Mouse (Mus musculus): ENCODE measurements at regions not wholly inside any gene's neighbourhood (a gene's known extent, or its start where the extent isn't known, plus 50 kb on each side); places are given as distances from the start of the nearest gene placed in this dataset.
"Not testable (repeated sequence)": the region's sequence is repeated elsewhere in the genome, so short reads cannot be mapped to it uniquely, and the experiment has no call there.

GRCm38 (mm10) chr5:3247333-3247732 lies 94.0 kb upstream of the Cdk6 start:
- DNase-seq (ENCODE audit: low spot score): no peak

GRCm38 (mm10) chr5:3250273-3250672 lies 91.0 kb upstream of the Cdk6 start:
- no peak for DNase-seq (ENCODE audit: low spot score)

- no peak for DNase-seq (ENCODE audit: low spot score)
These were observed 81.0 kb upstream of the Cdk6 start for GRCm38 (mm10) chr5:3260289-3260688.

- not testable (repeated sequence) for DNase-seq (ENCODE audit: low spot score)
These were observed 76.1 kb upstream of the Cdk6 start for GRCm38 (mm10) chr5:3264988-3265738.

- DNase-seq (ENCODE audit: low spot score): no peak
These were observed 74.3 kb upstream of the Cdk6 start for GRCm38 (mm10) chr5:3267021-3267420.

GRCm38 (mm10) chr5:3269760-3270159 lies 71.5 kb upstream of the Cdk6 start:
- DNase-seq (ENCODE audit: low spot score): no peak

- DNase-seq (ENCODE audit: low spot score): not testable (repeated sequence)
These were observed 68.1 kb upstream of the Cdk6 start for GRCm38 (mm10) chr5:3273140-3273539.

- not testable (repeated sequence) for DNase-seq (ENCODE audit: low spot score)
These were observed 64.0 kb upstream of the Cdk6 start for GRCm38 (mm10) chr5:3277241-3277640.

GRCm38 (mm10) chr5:3278956-3279355 lies 62.3 kb upstream of the Cdk6 start:
- DNase-seq (ENCODE audit: low spot score): not testable (repeated sequence)

GRCm38 (mm10) chr5:3281911-3282506 lies 59.3 kb upstream of the Cdk6 start:
- DNase-seq (ENCODE audit: low spot score): peak; percentile 17

GRCm38 (mm10) chr5:3283083-3283482 lies 58.2 kb upstream of the Cdk6 start:
- DNase-seq (ENCODE audit: low spot score): no peak

- DNase-seq (ENCODE audit: low spot score): not testable (repeated sequence)
These were observed 57.0 kb upstream of the Cdk6 start for GRCm38 (mm10) chr5:3284335-3284734.

GRCm38 (mm10) chr5:3289991-3290417 lies 51.3 kb upstream of the Cdk6 start:
- DNase-seq (ENCODE audit: low spot score): not testable (repeated sequence)

Measured in urinary bladder, postnatal 14 days (tissue).